Mouse (Mus musculus) midbrain, embryonic 16.5 days (tissue): ENCODE results near the gene Tmed1. TPM values are rescaled to one million over a fixed set of nuclear protein-coding genes. Genes with fewer than 3 reads are reported as not detected.

Experiments
- ATAC-seq: fragments of 200-750 bp; cut with Nextera tagmentation; 2 replicates; pipeline ENCODE4 v1.8.0; 2017; ENCODE audit warnings: moderate TSS enrichment
- H3K27ac ChIP-seq: fragments of 300-500 bp; sonication (generic); 2 replicates; pipeline ENCODE4 v1.5.1; 2014; ENCODE audit warnings: mild to moderate bottlenecking, low read length, mixed read lengths
- H3K27me3 ChIP-seq: fragments of 300-500 bp; sonication (generic); 2 replicates; pipeline ENCODE4 v1.6.1; 2014; ENCODE audit warnings: low read depth, low read length, mixed read lengths; ENCODE audit not compliant: control insufficient read depth, insufficient read depth
- H3K36me3 ChIP-seq: fragments of 300-500 bp; sonication (generic); 2 replicates; pipeline ENCODE4 v1.6.1; 2014; ENCODE audit warnings: mild to moderate bottlenecking, low read length, moderate library complexity, mixed read lengths; ENCODE audit not compliant: control insufficient read depth, insufficient read depth
- H3K4me1 ChIP-seq: fragments of 300-500 bp; sonication (generic); 2 replicates; pipeline ENCODE4 v1.6.1; 2014; ENCODE audit warnings: mild to moderate bottlenecking, low read length, mixed read lengths; ENCODE audit not compliant: control insufficient read depth, insufficient read depth
- H3K4me2 ChIP-seq: fragments of 300-500 bp; sonication (generic); 2 replicates; pipeline ENCODE4 v1.6.1; 2014; ENCODE audit warnings: mild to moderate bottlenecking, low read length, mixed read lengths
- H3K4me3 ChIP-seq: fragments of 300-500 bp; sonication (generic); 2 replicates; pipeline ENCODE4 v1.5.1; 2014; ENCODE audit warnings: low read depth, mild to moderate bottlenecking, low read length, moderate library complexity, mixed read lengths
- H3K9ac ChIP-seq: fragments of 300-500 bp; sonication (generic); 2 replicates; pipeline ENCODE4 v1.6.1; 2014; ENCODE audit warnings: low read depth, low read length, mixed read lengths
- H3K9me3 ChIP-seq: fragments of 300-500 bp; sonication (generic); replicated peaks from 2 replicates; pipeline ENCODE4 v1.6.1; 2014; ENCODE audit warnings: mild to moderate bottlenecking, low read length, mixed read lengths; ENCODE audit not compliant: control insufficient read depth, poor library complexity, severe bottlenecking
- WGBS: fragments of 180-500 bp; shearing (Covaris S2); extraction: QIAGEN DNeasy Blood & Tissue Kit; methylation state at CpG from one replicate; pipeline ENCODE4 v1.1.7; 2014; 5-methylcytosine and 5-hydroxymethylcytosine counted together
- polyA plus RNA-seq: library from polyadenylated mRNA; unstranded; fragments of >200 nt; fragmentation: Nextera tagmentation; extraction: Ambion mirVana; gene quantifications from 2 replicates; pipeline ENCODE4 v1.2.1, GENCODE M21; 2015

Tmed1 gene
- polyA plus RNA-seq, 1 experiment from 2014 or later, result 55.2 TPM

DNA sequence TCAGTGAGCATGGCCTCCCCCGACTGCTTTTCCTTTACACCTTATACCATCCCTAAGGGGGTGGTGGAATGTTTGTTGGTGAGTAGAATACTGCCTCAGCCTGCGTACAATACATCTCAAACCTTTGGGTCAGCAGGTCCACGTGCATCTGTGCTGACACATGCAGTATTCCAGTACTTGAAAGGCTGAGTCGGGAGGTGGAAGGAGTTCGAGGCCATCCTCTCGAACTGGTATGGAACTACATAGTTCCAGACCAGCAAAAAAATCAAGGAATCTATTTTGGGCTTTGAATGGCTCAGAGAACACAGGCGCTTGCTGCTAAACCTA lies 600 bp upstream of the Tmed1 start:
- H3K4me2 ChIP-seq, result peak overlapping the region; percentile 65
- H3K9me3 ChIP-seq, result no peaks in the 10 kb centered on the region
- H3K4me3 ChIP-seq, result peak overlapping the region; percentile 71
- H3K4me1 ChIP-seq, result peaks cover 13% of the 10 kb centered on the region
- 3% methylated on average over 7 of the region's 7 CpGs for WGBS
- H3K9ac ChIP-seq, result peak overlapping the region; percentile 76
- H3K27ac ChIP-seq, result peak overlapping the region; percentile 95
- H3K27me3 ChIP-seq, result no peaks in the 10 kb centered on the region
- no peak for ATAC-seq
- H3K36me3 ChIP-seq, result peaks cover 17% of the 10 kb centered on the region

GRCm38 (mm10) chr9:21508871-21509404 lies 1.1 kb downstream of the Tmed1 start:
- peak overlapping the region; percentile 71 for H3K4me3 ChIP-seq
- no peaks in the 10 kb centered on the region for H3K9me3 ChIP-seq
- peak overlapping the region; percentile 76 for H3K9ac ChIP-seq
- peak overlapping the region; percentile 65 for H3K4me2 ChIP-seq
- peaks cover 29% of the 10 kb centered on the region for H3K36me3 ChIP-seq
- H3K27ac ChIP-seq, result no peak overlapping the region
- no peaks in the 10 kb centered on the region for H3K27me3 ChIP-seq
- ATAC-seq, result no peak
- 89% methylated on average over 7 of the region's 7 CpGs for WGBS
- peaks cover 13% of the 10 kb centered on the region for H3K4me1 ChIP-seq

DNA sequence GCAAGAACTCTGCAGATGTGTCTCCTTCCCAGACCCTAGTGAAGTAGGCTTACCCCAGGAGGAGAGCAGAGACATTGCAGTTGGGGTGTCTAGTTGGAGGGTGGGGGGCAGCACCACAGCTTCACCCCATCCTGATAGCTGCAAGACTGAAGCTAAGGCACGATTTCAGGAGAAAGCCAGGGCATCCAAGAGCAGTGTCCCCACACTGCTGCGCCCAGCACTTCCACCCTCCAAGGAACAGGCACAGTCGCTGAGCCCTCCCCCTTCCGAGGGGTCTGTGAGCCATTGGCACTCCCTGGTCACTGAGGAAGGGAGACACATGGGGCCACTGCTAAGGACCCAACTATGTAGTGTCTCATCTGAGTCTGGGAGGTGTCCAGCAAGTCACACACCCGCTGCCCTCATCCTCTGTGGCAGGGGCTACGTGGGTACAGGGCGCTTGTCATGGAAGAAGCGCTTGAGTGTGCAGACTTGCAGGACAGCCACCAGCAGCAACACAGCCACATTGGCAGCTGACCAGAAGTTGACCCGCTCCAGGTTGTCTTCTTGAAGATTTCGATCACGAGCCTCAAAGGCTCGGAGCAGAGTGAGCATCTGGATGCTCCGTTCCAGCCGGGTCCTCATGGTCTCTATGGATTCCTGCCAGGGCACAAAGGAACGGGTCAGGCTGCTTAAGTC lies 2.2 kb downstream of the Tmed1 start:
- Histone ChIP-seq H3K9ac (no peak overlapping the region), H3K27me3 (no peaks in the 10 kb centered on the region), H3K4me1 (peaks cover 13% of the 10 kb centered on the region), H3K4me2 (no peak overlapping the region), H3K4me3 (no peak overlapping the region), H3K36me3 (peaks cover 35% of the 10 kb centered on the region), H3K27ac (no peak overlapping the region), H3K9me3 (no peaks in the 10 kb centered on the region)
- WGBS, result 91% methylated on average over 15 of the region's 15 CpGs
- no peak for ATAC-seq

DNA sequence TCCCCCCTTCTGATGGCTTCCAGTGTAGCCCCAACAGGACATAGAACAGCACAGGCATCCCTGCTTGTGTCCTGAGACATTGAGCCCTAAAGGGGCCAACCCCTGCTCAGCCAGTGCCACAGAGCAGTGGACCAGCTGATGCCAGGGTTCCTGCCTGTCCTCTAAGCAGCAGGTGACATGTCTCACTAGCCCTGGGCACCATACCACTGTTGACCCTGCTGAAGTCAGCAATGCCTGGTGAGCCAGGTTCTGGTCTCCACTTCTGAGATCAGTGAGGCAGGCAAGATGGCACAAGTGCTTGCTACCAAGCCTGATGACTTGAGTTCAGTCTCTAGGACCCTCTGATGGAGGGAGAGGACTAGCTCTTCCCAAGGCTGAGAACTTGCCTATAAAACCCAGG lies 4.3 kb downstream of the Tmed1 start:
- H3K36me3 ChIP-seq, result peaks cover 38% of the 10 kb centered on the region
- ATAC-seq, result no peak
- H3K9ac ChIP-seq, result no peak overlapping the region

DNA sequence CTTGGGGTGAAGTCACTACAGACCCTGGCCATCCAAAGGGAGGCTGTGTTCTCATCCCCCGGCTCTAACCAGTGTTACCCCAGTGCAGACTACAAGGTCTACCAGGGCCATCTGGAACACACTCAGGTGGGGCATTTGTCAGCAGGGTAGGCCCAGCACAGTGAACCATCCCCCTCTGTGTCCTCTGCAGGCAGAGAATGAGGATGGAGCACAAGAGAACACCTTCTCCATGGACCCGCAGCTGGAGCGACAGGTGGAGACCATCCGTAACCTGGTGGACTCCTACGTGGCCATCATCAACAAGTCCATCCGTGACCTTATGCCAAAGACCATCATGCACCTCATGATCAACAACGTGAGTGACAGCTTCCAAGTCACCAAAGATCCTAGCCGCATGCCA lies 6.7 kb downstream of the Tmed1 start:
- WGBS, result 94% methylated on average over 8 of the region's 8 CpGs
- Histone ChIP-seq H3K27me3 (no peaks in the 10 kb centered on the region), H3K27ac (no peak overlapping the region), H3K4me1 (no peaks in the 10 kb centered on the region), H3K9ac (no peak overlapping the region), H3K4me3 (no peak overlapping the region), H3K36me3 (peaks cover 44% of the 10 kb centered on the region), H3K4me2 (no peak overlapping the region), H3K9me3 (no peaks in the 10 kb centered on the region)
- ATAC-seq, result no peak

More for the DNA sequence above, 4.3 kb downstream of the Tmed1 start:
- Histone ChIP-seq H3K4me2 (no peak overlapping the region), H3K27ac (no peak overlapping the region), H3K4me3 (no peak overlapping the region), H3K9me3 (no peaks in the 10 kb centered on the region), H3K27me3 (no peaks in the 10 kb centered on the region), H3K4me1 (peaks cover 9% of the 10 kb centered on the region)

DNA sequence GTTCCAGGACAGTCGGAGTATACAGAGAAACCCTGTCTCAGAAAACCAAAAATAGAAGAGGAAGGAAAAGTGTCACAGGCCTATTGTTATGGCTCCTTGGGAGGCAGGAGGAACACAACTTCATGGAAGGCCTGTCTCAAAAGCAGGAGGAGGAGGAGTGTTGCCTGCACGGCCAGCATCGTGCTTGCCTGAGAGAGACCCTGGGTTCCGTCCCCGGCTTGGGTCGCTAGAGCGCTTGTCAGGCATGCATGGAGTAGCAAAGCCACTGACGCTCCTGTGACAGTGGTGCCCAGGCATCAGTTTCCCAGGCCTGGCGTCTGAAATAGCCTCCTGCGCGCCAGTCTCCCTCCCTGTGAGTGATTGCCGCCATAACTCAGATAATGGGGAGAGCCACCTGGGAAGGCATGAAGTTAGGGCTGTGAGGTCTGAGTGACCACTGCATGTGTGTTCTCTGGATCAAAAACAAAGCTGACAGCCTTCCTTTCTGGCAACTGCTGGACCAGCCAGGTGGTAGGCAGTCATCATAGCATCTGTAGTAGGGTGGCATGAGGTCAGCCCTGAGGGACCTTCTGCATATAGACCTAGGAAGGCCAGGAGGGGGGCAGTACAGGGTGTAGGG lies 11.7 kb downstream of the Tmed1 start:
- H3K4me3 ChIP-seq, result no peak overlapping the region
- no peaks in the 10 kb centered on the region for H3K9me3 ChIP-seq
- peaks cover 17% of the 10 kb centered on the region for H3K36me3 ChIP-seq
- H3K27ac ChIP-seq, result no peak overlapping the region
- H3K4me2 ChIP-seq, result no peak overlapping the region
- H3K4me1 ChIP-seq, result no peaks in the 10 kb centered on the region
- no peaks in the 10 kb centered on the region for H3K27me3 ChIP-seq
- ATAC-seq, result no peak
- H3K9ac ChIP-seq, result no peak overlapping the region
- WGBS, result 86% methylated on average over 12 of the region's 12 CpGs

DNA sequence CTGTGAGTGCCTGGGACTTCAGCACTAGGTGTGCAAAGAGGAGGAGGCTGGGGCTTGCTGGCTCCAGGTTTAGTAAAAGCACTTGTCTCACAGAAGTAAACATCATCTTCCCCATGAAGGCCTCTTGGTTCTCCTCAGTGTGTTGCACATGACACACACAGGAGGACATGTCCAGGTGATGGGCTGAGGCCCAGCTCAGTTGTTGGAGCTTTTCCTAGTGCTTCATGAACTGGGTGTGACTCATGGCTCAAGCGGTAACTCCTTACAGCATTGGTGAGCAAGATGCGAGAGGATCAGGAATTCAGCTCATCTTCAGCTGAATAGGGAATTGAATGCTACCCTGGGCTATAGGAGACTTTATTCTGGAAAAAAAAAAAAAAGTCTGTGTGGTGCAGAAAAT lies 12.4 kb downstream of the Tmed1 start:
- H3K9ac ChIP-seq, result no peak overlapping the region
- WGBS, result 94% methylated on average over 2 of the region's 2 CpGs

GRCm38 (mm10) chr9:21497050-21497542 lies 13.0 kb downstream of the Tmed1 start:
- H3K9ac ChIP-seq, result no peak overlapping the region
- ATAC-seq, result no peak
- H3K9me3 ChIP-seq, result no peaks in the 10 kb centered on the region
- H3K27me3 ChIP-seq, result no peaks in the 10 kb centered on the region
- no peaks in the 10 kb centered on the region for H3K4me1 ChIP-seq
- H3K36me3 ChIP-seq, result peaks cover 12% of the 10 kb centered on the region
- H3K4me2 ChIP-seq, result no peak overlapping the region
- WGBS, result 93% methylated on average over 16 of the region's 16 CpGs
- H3K27ac ChIP-seq, result no peak overlapping the region
- H3K4me3 ChIP-seq, result no peak overlapping the region

More for the DNA sequence above, 12.4 kb downstream of the Tmed1 start:
- Histone ChIP-seq H3K4me3 (no peak overlapping the region), H3K27ac (no peak overlapping the region), H3K27me3 (no peaks in the 10 kb centered on the region), H3K36me3 (peaks cover 12% of the 10 kb centered on the region), H3K9me3 (no peaks in the 10 kb centered on the region), H3K4me2 (no peak overlapping the region), H3K4me1 (no peaks in the 10 kb centered on the region)
- ATAC-seq, result no peak

DNA sequence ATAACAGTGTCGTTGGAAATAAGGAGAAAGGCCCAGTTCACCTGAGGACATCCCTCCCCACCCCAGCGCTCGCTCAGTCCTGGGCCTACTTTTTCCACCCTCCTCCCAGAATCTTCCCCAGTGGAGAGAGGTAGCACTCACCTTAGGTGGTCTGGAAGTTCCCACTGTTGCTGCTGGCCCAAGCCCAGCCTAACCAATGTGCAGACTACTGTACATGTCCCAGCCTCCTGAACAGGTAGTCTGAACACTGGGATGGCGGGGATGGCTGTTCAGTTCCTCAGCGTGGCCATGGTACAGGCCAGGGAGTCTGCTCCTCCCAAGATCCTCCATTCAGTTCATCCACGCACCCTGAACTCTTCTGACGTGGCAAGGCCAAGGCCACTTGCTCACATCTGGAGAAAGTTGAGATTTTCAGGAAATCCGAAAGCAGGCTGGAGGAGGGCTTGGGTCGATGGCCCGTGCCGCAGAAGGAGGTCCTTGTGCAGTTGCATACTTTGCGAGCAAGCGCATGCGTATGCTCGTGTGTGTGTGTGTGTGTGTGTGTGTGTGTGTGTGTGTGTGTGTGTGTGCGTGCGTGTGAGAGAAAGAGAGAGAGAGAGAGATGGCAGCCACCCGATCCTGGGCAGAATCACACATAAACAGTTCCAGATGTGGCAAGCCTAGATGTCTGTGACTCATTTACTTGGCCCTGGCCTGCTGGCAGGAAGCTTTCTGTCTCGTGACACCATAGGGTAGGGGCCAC lies 13.6 kb downstream of the Tmed1 start:
- Histone ChIP-seq H3K27ac (no peak overlapping the region), H3K4me1 (no peaks in the 10 kb centered on the region), H3K9ac (no peak overlapping the region), H3K4me2 (no peak overlapping the region), H3K9me3 (no peaks in the 10 kb centered on the region), H3K4me3 (no peak overlapping the region), H3K27me3 (no peaks in the 10 kb centered on the region), H3K36me3 (peaks cover 12% of the 10 kb centered on the region)
- WGBS, result 90% methylated on average over 19 of the region's 19 CpGs
- no peak for ATAC-seq
